In the genomic region with DNA sequence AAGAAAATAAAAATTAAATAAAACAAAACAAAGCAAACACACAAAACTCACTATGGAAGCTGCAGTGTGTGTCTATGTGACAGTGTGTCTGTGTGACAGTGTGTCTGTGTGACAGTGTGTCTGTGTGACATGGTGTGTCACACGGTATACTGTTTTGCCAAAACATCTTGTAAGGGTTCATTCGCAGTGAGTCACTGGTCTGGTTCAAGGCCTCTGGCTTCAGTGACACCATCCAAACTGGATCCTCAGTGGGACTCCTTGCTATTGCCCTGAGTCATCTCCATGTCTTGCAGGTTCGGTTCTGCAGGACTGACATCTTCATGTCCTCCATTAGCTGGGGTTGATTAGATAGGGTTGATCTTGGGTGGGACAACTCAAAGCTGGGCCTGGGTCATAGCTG, we compare ENCODE assay signal across 33 mouse cellular contexts. TPM values are rescaled to one million over a fixed set of nuclear protein-coding genes. Genes with fewer than 3 reads are reported as not detected.
A peak's percentile ranks its signal among the peaks of the same experiment; 100 is the strongest.
DNase-seq lines count a peak whose midpoint lies in the region; ATAC-seq lines count a peak whose summit lies in the region.
"Had no signal": no experiment of that assay in that cellular context is flagged by ENCODE, and none has a peak within 500 bp of the region (broad histone marks: within the 10 kb centered on the region; RNA-seq: fewer than 3 reads in every experiment).

No protein-coding gene starts in this region.

- H3K4me2 ChIP-seq in neural tube, embryonic 11.5 days (ENCODE audit: low read depth) = no peak overlapping the region
- H3K4me2 ChIP-seq in neural tube, embryonic 15.5 days = no peak overlapping the region
- H3K4me2 ChIP-seq: embryonic facial prominence, embryonic 13.5 days; forebrain, embryonic 12.5 days; forebrain, embryonic 15.5 days; heart, embryonic 11.5 days; hindbrain, embryonic 13.5 days; intestine, embryonic 15.5 days had no signal

- no peaks in the 10 kb centered on the region for H3K4me1 ChIP-seq in neural tube, embryonic 11.5 days (ENCODE audit: control insufficient read depth, insufficient read depth, low read length)
- H3K4me1 ChIP-seq in neural tube, embryonic 15.5 days = no peaks in the 10 kb centered on the region
- H3K4me1 ChIP-seq: forebrain, embryonic 15.5 days; hindbrain, embryonic 13.5 days; intestine, embryonic 15.5 days had no signal

- ATAC-seq in neural tube, embryonic 11.5 days (ENCODE audit: insufficient read depth, low FRiP score, low TSS enrichment) = 0 out of 2 replicates have a peak, but pooled peaks have one; percentile 13
- ATAC-seq in neural tube, embryonic 15.5 days (ENCODE audit: low FRiP score) = no peak
- ATAC-seq: CD4-positive, CD25-positive, alpha-beta regulatory T cell, adult 4 months; forebrain, embryonic 15.5 days; hindbrain, embryonic 16.5 days; intestine, embryonic 15.5 days had no signal

- H3K36me3 ChIP-seq in neural tube, embryonic 11.5 days (ENCODE audit: control insufficient read depth, insufficient read depth, low read length) = no peaks in the 10 kb centered on the region
- H3K36me3 ChIP-seq in neural tube, embryonic 15.5 days = no peaks in the 10 kb centered on the region
- H3K36me3 ChIP-seq: embryonic facial prominence, embryonic 10.5 days; embryonic facial prominence, embryonic 13.5 days; forebrain, embryonic 12.5 days; forebrain, embryonic 15.5 days; hindbrain, embryonic 13.5 days; intestine, embryonic 15.5 days had no signal

- no peak overlapping the region for H3K9ac ChIP-seq in neural tube, embryonic 11.5 days (ENCODE audit: low read length)
- no peak overlapping the region for H3K9ac ChIP-seq in neural tube, embryonic 15.5 days (replicated peaks)
- H3K9ac ChIP-seq: embryonic facial prominence, embryonic 13.5 days; forebrain, embryonic 12.5 days; forebrain, embryonic 15.5 days; hindbrain, embryonic 13.5 days; intestine, embryonic 15.5 days had no signal

- no peak overlapping the region for H3K27ac ChIP-seq in neural tube, embryonic 11.5 days (ENCODE audit: low read depth, low read length)
- no peak overlapping the region for H3K27ac ChIP-seq in neural tube, embryonic 15.5 days (replicated peaks)
- H3K27ac ChIP-seq: embryonic facial prominence, embryonic 10.5 days; embryonic facial prominence, embryonic 13.5 days; forebrain, embryonic 12.5 days; forebrain, embryonic 15.5 days; hindbrain, embryonic 13.5 days; intestine, embryonic 15.5 days had no signal

- DNase-seq in adrenal gland, adult 8-10 months = peak; percentile 10
- DNase-seq in adrenal gland, postnatal 4 days (ENCODE audit: low spot score in 2 of 2) = no peak
- no peak for DNase-seq in neural tube, embryonic 11.5 days (ENCODE audit: low spot score)
- DNase-seq in adrenal gland, postnatal 36 days = peak; percentile 33 to 40
- DNase-seq in cerebellum, adult 8-10 months = no peak
- DNase-seq: cerebellum, adult 11 months; cerebellum, adult 2 months; cerebellum, postnatal 10 days; cerebellum, postnatal 36 days; embryo, embryonic 11 days; gastrocnemius, postnatal 25 days; kidney, adult 11 months; kidney, adult 8-10 months had no signal

- no peaks in the 10 kb centered on the region for H3K27me3 ChIP-seq in neural tube, embryonic 11.5 days (ENCODE audit: control insufficient read depth, insufficient read depth, low read length)
- H3K27me3 ChIP-seq in neural tube, embryonic 15.5 days (replicated peaks) = no peaks in the 10 kb centered on the region
- H3K27me3 ChIP-seq: forebrain, embryonic 12.5 days; forebrain, embryonic 15.5 days; hindbrain, embryonic 13.5 days; intestine, embryonic 15.5 days had no signal

- H3K9me3 ChIP-seq in neural tube, embryonic 11.5 days (ENCODE audit: control insufficient read depth, low read length) = no peaks in the 10 kb centered on the region
- H3K9me3 ChIP-seq in neural tube, embryonic 15.5 days (replicated peaks) = no peaks in the 10 kb centered on the region
- H3K9me3 ChIP-seq: embryonic facial prominence, embryonic 10.5 days; embryonic facial prominence, embryonic 13.5 days; forebrain, embryonic 12.5 days; forebrain, embryonic 15.5 days; hindbrain, embryonic 13.5 days; intestine, embryonic 15.5 days had no signal

- H3K4me3 ChIP-seq in neural tube, embryonic 11.5 days (ENCODE audit: low read depth, low read length) = no peak overlapping the region
- no peak overlapping the region for H3K4me3 ChIP-seq in neural tube, embryonic 15.5 days (replicated peaks)
- H3K4me3 ChIP-seq: embryonic facial prominence, embryonic 10.5 days; embryonic facial prominence, embryonic 13.5 days; erythroblast, embryonic 14.5 days; forebrain, embryonic 12.5 days; forebrain, embryonic 15.5 days; hindbrain, embryonic 13.5 days; intestine, embryonic 15.5 days had no signal

- 88% methylated on average over 3 of the region's 3 CpGs for WGBS in neural tube, embryonic 11.5 days
- WGBS in neural tube, embryonic 15.5 days = 91% methylated on average over 3 of the region's 3 CpGs

RNA-seq across cellular contexts. Expression of a gene that starts 43.8 kb away (rescaled TPM):
- not detected for total RNA-seq in adrenal gland, adult 8-10 months (2022)
- not detected for total RNA-seq in adrenal gland, postnatal 4 days (2021)
- not detected in 2 replicates for polyA plus RNA-seq in neural tube, embryonic 11.5 days (2014; fragmentation: Nextera tagmentation; extraction: Ambion mirVana)
- not detected in 2 replicates for polyA plus RNA-seq in neural tube, embryonic 15.5 days (2015; fragmentation: Nextera tagmentation; extraction: Ambion mirVana)
- total RNA-seq in adrenal gland, postnatal 36 days (2021) = not detected
- total RNA-seq: gastrocnemius, adult 8-10 months; gastrocnemius, postnatal 25 days; granulocyte monocyte progenitor cell, adult 5-6 weeks; heart, postnatal 25 days; hematopoietic stem cell, adult 5-6 weeks; MEL had no signal
- polyA plus RNA-seq: C2C12; cerebellum, adult 2 months; cortical plate, adult 2 months; embryonic facial prominence, embryonic 10.5 days; embryonic facial prominence, embryonic 13.5 days; erythroblast, embryonic 14.5 days; forebrain, embryonic 12.5 days; forebrain, embryonic 15.5 days; heart, embryonic 11.5 days; heart, embryonic 14.5 days; heart, postnatal 0 days; hindbrain, embryonic 13.5 days; hindbrain, embryonic 16.5 days; intestine, embryonic 15.5 days had no signal

Comparison
In these comparisons a context has a peak if more than half of its experiments do, and no peak if none do; other contexts are left out.
1. DNase-seq: peak in adrenal gland, adult 8-10 months (single experiment) and adrenal gland, postnatal 36 days (2 of 2); none in adrenal gland, postnatal 4 days (0 of 2), neural tube, embryonic 11.5 days (single experiment) and cerebellum, adult 8-10 months (single experiment).